Mouse (Mus musculus) heart, postnatal 4 days (tissue): ENCODE measurements around the gene Dlk2. TPM values are rescaled to one million over a fixed set of nuclear protein-coding genes. Genes with fewer than 3 reads are reported as not detected.

ENCODE experiments used
- DNase-seq: peaks from one replicate; pipeline ENCODE4 v3.0.0; 2021
- total RNA-seq, 2 experiments: library from RNA; stranded (reverse); gene quantifications; 2 replicates each; pipeline ENCODE4 v1.2.3; 2021

The Dlk2 gene
- total RNA-seq, result 1 to 10 TPM in 1 of 2 experiments, under 1 TPM in 1; 0.95 to 1.1 TPM

GRCm38 (mm10) chr17:46297364-46298219, at the start of gene Dlk2:
Dlk2 (plus strand) TSS chr17:46297421.
- DNase-seq, result peak; percentile 33

DNA sequence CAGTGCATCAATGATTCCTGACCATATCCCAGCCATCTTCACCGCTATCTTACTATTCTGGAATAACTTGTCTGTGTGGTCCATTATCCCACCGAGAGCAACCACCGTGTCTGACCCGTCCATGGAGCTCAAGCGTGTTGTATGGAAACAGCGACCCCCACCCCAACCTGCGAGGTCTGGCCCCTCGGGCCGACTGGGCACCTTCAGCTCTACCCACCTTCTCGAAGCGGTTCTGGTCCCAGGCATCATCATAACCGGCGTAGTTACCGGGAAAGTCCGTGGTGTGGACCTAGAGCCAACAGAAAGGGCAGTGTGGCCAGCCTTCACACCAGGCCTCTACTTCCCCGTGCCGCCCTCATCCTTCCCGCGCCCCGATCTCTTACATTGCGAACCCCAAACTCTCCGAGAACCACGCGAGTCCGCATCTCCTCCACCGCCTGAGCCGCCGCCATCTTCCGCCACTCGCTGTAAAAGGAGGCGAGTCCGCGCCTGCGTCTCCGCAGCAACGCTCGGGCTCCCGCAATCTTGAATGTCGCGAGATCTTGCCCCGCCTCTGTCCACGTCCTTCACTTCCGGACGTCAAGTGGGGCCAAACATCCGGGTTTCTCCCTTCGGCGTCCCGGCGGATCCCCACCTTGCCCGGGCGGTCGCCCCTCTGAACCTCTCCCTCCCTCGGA, 49.6 kb upstream of the Dlk2 start, which contains the start of the genes Polr1c and Yipf3:
Gene Polr1c, minus strand, starts transcription at position 543 of the 677 bp plus-strand sequence.
Gene Yipf3, plus strand, starts transcription at position 569 of the 677 bp plus-strand sequence.
- DNase-seq, result peak; percentile 96

DNA sequence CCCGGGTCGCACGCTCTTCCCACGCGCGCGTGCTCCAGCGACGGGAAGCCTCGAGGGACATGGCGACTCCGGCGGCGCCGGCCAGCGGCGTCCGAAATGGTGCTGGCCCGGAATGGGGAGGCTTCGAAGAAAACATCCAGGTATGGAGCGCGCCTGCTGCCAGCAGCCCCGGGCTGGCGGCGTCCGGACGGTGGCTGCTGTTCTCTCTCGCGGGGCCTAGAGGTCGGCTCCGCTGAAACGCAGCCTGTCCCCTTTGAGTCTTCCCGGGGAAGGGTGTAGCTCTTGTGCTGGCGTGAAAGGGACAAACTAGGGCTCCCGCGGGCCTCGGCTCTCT, 49.1 kb upstream of the Dlk2 start:
- no peak for DNase-seq

- DNase-seq, result no peak
Observed at GRCm38 (mm10) chr17:46251174-46251573, 46.0 kb upstream of the Dlk2 start.

GRCm38 (mm10) chr17:46252571-46253451, 44.4 kb upstream of the Dlk2 start:
- DNase-seq, result peak; percentile 62

DNA sequence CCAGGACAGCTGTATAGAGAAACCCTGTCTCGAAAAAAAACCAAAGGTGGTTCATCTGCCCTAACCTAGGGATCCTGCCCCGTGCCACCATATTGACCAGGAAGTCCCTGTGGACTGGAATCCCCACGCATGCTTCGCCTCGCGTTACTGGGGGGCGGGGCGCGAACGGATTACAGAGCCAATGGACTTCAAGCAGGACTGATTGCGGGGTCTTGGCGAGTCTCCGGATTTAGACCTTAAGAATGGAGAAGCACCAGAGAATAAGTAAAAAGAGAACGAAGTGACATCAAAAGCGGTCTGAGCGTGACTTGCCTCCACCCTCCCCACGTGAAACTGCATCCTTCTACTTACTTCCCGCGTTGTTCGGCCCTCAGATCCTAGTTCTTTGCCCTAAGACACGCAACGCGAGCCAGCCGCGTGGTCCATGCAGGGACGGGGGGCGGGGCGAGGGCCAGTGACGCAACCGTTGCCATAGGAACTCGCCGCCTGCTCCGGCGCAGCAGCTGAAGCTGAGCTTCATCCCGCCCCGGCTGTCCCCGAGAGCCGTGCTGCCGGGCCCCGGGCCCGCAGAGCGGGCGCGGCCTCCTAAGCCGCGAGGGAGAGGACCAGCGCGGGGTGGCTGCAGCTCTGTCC, 43.7 kb upstream of the Dlk2 start, which contains the start of gene Lrrc73:
Gene Lrrc73, plus strand, starts transcription at position 80 of the 633 bp plus-strand sequence.
- DNase-seq, result peak; percentile 92

DNA sequence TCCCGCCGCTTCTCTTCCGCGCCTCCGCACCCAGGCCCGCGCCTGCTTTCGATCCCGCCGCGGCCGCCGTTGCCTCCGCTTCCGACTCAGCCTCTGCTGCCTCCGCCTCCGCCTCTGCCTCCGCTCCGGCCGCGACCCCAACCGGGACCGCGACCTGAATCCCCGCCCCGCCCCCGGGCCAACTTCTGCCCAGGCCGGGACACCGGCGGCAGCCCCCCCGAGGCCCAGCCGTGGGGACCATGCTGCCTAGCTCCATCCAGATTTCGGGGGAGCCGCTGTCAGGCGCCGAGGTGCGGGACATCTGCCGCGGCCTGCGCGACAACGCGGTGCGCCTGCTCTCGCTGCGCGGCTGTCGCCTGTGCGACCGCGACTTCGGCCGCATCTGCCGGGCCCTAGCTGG, 43.1 kb upstream of the Dlk2 start:
- no peak for DNase-seq

DNA sequence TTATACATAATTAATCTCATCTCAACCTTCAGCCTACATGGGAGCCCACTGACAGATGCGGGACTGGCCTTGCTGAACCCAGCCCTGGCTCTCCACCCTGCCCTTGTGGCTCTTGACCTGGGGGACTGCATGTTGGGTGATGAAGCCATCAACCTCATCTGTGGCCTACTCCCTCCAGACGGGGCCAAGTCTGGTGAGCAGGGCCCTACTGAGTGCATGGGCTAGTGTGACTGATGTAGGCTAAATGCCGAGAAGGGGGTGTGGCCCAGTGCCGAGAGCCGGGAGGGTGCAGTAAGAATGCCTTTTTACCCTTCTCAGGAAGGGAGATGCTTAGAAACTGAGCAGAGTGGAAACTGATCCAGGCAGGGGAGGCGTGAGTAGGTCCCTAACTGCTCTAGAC, 42.1 kb upstream of the Dlk2 start:
- no peak for DNase-seq

DNA sequence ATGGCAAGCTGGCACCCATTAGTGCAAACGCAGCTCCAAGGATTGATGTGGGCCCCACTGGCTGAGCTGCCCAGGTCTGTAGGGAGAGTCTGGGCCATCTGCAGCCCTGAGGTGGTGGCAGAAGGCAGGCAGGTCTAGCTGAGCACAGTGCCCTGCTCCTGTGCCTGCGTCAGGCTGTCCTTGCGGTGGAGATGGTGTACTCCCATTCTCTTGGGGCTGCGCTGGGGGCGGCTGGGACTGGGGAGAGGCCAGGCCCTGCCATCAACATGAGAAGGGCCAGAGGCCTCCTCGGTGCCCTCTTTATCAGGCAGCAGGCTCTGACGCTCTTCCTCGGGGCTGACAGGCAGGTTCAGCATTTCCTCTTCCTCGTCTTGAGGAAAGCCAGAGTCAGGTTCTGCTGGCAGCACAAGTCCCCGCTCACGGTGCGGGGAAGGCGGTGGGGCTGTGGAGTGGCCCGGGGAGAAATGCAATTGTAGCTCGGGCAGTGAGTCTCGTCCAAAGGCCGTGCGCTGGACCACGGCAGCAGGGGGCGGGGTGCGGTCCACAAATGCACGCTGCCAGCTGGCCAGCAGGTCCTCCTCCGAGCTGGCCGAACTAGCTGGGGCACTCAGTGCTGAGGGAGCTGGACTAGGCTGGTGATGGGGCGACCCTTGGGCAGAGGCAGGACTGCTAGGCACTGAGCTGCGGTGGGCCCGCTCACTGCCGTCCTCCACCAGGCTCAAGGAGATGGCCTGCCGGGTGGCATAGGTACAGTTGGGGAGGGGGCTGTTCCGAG, 38.8 kb upstream of the Dlk2 start:
- no peak for DNase-seq

GRCm38 (mm10) chr17:46259675-46260074, 37.5 kb upstream of the Dlk2 start:
- no peak for DNase-seq

GRCm38 (mm10) chr17:46262201-46262694, 35.0 kb upstream of the Dlk2 start:
- DNase-seq, result peak; percentile 49

- DNase-seq, result no peak
Observed at GRCm38 (mm10) chr17:46265502-46265901, 31.7 kb upstream of the Dlk2 start.

DNA sequence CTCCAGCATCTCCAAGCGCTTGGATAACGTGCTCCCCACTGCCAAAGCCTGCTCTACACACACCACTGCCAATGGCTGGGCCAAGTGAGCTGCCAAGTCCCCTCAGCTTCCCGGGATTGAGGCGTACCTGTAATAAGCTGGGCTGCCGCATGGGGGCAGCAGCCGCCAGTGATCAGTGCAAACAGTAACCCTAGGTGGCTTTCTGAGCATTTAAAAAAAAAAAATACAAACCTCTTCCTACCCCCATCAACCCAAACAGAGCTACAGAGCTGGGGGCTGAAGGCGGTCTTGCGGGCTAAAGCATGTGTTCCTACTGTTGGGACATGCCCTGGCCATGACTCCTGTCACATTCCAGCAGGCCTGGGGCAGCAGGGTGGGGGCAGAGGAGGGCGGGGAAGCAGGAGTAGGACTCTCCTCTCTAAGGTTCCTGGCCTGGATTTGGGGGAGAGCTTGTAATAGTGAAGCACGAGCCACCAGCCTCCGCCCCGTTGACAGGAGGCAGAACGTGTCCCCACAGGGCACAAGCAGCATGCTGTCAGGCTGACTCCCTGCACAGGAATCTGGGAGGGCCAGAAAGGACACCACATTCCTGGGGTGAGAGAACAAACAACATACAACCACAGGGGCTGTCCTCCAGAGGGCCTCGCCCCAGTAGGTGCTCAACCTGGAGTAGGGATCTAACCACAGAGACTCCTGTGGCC, 31.2 kb upstream of the Dlk2 start:
- peak; percentile 93 for DNase-seq

DNA sequence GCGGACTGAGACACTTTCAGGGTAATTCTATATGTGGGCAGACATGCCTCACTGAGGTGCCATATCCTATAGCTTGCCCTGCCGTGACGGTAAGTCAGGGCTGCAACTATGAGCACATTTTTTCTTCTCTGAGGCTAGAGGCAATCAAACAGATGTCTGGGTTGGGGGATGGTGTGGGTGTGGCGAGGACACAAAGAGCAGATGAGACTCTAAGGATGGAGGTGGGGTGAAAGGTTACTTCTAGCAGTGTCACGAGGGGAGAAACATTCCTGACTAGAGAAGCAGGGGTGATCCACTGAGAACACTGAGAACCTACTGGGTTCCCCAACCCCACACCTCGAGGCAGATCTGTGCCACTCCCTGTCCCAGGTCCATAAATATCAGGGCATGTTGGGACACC, 30.2 kb upstream of the Dlk2 start:
- no peak for DNase-seq

GRCm38 (mm10) chr17:46267511-46267910, 29.7 kb upstream of the Dlk2 start:
- DNase-seq, result no peak

GRCm38 (mm10) chr17:46268026-46268720, 29.0 kb upstream of the Dlk2 start:
- no peak for DNase-seq

- peak; percentile 82 for DNase-seq
Observed at GRCm38 (mm10) chr17:46269771-46270534, 27.3 kb upstream of the Dlk2 start.

GRCm38 (mm10) chr17:46272058-46272457, 25.2 kb upstream of the Dlk2 start:
- DNase-seq, result no peak

DNA sequence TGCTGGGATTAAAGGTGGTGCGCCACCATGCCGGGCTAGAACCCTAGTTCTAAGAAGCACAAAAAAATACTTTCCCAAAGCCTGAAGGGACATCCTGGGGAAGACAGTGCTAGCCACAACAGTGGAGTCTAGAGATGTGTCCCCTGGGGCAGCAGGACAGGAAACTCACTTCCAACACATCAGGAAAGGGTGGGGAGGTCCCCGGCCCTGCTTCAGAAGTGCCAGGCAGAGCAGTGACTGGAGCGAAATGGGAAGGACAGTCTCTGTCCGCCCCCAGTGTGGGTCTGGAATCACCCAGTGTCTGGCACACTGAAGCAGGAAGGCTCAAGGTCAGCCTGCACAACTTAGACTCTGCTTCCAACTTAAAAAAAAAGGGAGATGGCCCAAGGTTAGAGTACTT, 24.5 kb upstream of the Dlk2 start:
- DNase-seq, result peak; percentile 43
